Mouse (Mus musculus) c-Kit-positive CD71-positive TER-119-positive erythroid progenitor cells, embryonic 14.5 days (primary cell): ENCODE results near the gene Myoz2.

ENCODE experiments used
- DNase-seq: peaks from one replicate; pipeline ENCODE4 v3.0.0-alpha.2; 2013; ENCODE audit warnings: low spot score

Gene Myoz2

GRCm38 (mm10) chr3:123007386-123007785, 27.4 kb downstream of the Myoz2 start:
- DNase-seq: no peak

DNA sequence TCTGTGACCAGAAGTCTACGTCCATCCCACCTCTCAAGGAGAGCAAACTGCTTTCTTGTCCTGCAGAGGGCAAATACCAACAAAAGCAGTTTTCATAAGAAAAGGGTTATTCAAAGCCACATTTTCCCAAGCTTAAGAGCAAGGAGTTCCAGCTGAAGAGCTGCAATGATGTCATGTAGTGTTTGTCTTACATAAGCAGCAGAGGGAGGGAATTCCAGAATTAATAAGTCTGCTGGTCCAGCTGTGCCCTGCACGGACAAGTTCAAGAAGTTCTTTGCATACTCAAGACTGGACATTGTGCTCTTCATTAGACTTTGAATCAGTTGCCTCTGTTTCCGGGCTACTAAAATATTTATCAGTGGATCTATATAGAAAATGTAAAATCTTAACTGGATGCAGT, 33.8 kb downstream of the Myoz2 start:
- no peak for DNase-seq

GRCm38 (mm10) chr3:122998511-122998910, 36.3 kb downstream of the Myoz2 start:
- DNase-seq: no peak

DNA sequence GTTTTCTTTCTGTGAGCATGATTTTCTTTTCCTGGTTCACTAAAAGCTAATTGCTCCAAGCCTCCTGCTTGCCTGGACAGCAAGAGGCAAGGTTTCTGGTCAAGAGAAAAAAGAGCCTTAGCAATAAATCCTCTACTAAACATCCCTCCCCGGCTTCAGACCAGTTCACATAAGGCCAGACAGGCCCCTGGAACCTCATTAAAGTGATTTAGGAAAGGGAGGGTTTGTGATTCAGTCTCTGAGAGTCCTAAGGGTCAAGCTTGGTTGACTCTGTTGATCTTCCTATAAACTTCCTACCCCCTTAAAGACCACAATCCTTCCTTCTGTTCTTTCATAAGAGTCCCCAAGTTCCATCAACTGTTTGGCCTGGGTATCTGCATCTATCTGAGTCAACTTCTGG, 37.8 kb downstream of the Myoz2 start:
- DNase-seq: no peak

DNA sequence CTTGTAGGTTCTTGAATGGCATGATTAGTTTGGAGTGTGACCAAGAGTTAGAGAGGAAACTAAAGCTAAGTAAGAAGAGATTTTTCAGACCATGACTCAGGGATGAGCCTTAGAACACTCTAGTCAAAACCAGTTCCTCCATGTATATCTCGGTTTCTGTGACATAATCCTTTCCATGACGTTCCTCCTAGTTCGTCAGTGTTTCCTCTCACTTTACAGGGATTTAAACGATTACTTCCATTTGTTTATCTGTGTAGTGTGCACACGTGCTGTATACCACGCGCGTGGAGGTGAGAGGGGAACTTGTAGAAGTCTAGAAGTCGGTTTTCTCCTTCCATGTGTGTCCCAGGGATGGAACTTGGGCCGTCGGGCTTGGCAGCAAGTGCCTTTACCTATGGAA, 47.9 kb downstream of the Myoz2 start:
- no peak for DNase-seq

DNA sequence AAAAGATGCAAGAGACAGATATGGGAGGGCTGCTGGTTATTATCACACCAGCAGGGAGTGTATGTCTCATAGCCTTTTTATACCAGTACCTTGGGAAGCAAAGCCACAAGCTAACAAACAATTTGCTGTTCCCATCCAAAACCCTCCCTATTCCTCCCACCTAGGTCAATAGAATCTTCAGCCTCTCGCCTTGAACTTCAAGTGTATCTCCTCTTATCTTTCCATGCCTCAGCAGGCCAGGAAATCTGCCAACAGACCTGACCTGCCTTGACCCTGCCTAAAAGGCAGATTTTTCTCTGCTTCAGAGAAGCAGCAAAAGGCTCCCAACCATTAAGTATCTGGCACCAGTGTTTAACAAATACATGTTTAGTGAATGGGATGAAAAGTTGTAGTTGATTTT, 48.4 kb downstream of the Myoz2 start:
- no peak for DNase-seq

- peak; percentile 23 for DNase-seq
Observed at GRCm38 (mm10) chr3:122985183-122985944, 49.5 kb downstream of the Myoz2 start.

DNA sequence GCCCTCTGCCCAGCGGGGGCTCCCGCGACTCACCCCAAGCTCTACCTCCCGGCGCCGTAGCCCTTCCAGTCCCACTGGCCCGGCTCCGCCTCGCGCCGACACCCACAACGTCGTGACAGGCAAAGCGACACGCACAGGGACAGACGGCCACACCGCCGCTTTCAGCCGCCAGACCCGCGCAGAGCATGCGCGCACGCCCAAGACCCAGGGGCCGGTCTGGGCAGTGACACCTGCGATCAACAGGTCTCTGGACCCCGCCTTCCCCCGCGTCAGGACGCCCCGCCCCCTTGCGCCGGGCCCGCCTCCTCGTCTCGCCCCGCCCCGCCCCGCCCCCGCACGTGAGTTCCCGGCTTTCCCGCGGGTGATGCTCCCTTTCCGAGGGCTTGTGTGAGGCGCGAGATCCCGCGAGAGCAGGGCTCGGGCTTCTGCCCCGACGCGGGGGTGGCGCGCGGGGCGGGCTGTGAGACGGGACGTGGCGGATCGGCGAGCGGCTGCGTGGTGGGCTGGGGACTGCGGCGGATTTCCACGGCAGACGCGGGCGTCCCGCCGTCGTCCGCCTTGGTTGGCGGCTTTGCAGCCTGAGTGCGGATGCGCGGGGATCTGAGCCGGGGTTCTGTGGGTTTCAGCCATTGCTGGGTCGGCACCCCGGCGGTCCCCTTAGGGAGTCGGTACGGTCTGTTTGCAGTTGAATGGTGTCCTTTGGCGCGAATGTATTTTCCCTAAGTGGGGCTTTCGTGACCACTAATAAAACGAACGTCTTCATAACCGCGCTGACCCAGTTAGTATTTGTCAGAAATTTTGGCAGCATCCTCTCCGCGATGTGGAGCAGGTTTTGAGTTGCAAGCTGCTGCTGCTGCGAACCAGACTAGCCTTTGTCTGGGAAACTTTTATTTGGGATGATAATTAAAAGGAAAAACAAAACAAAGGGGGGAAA, 50.3 kb downstream of the Myoz2 start, which contains the start of gene Usp53:
Usp53 (minus strand) TSS at position 262 of the 934 bp plus-strand sequence.
- peak; percentile 88 for DNase-seq

DNA sequence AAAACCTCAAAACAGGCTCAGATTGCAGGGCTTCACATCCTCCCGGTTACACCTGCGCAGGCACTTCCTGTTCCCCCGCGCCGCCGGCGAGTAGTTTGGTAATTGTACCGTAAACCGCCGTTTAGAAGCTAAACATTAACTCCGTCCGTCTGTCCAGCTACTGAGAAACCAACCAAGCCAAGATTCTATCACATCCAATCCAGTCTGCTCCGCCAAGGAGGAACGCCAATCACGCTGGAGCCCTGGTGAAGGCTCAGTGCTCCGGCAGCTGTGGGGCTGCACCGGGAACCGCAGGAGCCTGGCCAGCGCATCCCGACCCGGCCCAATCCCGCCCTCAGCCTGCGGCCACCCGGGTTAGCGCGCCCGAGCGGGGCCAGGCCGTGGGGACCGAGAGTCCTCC, 51.0 kb downstream of the Myoz2 start:
- DNase-seq: peak; percentile 48

GRCm38 (mm10) chr3:122975964-122976363, 58.9 kb downstream of the Myoz2 start:
- DNase-seq: no peak

GRCm38 (mm10) chr3:122975363-122975762, 59.5 kb downstream of the Myoz2 start:
- no peak for DNase-seq

GRCm38 (mm10) chr3:122974833-122975232, 60.0 kb downstream of the Myoz2 start:
- no peak for DNase-seq

DNA sequence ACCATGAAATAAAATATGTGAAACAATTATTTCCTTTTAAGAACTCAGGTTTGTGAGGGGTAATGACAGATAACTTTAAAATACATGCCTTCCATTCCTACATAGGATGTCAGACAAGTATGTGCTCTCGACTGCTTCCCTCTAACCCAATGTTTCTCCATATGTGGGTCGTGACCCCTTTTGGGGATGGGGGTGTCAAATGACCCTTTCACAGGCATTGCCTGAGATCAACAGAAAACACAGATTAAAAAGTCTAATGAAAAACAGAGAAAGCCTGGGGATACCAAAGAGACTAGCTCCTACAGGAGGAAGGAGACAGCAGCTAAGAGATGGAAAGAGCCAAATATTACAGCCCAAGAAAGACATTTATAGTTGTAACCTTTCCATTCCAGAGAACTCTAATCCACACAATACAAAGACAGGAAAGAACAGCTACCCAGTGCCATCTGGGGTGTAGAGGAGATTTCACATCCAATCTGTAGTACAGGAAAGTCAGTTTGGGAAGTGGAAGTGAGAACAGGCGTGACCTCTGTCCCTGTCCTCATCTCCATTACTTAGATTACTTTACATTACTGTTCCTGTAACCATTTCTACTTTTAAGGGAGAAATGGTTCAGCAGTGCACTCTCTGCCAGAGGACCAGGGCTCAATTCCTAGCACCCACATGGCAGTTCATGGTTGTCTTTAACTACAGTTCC, 62.5 kb downstream of the Myoz2 start:
- no peak for DNase-seq

GRCm38 (mm10) chr3:122968391-122968790, 66.4 kb downstream of the Myoz2 start:
- DNase-seq: no peak

DNA sequence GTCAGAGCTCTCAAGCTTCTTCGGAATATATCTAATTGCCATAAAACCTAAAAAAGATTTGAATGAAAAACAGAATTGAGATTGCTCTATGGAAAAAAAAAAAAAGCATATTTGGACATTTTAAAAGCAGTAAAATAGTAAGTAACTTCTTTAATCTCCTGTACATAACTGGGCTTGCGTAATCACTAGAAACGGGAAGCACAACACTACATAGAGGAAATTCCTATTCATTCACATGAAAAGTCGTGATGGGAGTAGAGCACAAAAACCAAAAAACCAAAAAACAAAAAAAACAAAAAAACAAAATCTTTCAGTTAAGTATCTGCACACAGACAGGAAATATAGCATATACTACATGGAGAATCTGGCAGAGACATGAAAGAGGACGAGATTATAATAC, 70.5 kb downstream of the Myoz2 start:
- DNase-seq: no peak
